ENCODE assay signal across 18 mouse cellular contexts in genomic region chr2:126783370-126783769, GRCm38 (mm10). TPM values are rescaled to one million over a fixed set of nuclear protein-coding genes. Genes with fewer than 3 reads are reported as not detected.
"Had no signal": no experiment of that assay in that cellular context is flagged by ENCODE, and none has a peak within 500 bp of the region (broad histone marks: within the 10 kb centered on the region; RNA-seq: fewer than 3 reads in every experiment).

Usp50 (minus strand) TSS chr2:126783470.

- DNase-seq: liver, postnatal 0 days; lung, adult 2 months; lung, postnatal 14 days; lung, postnatal 36 days; right cerebral cortex, postnatal 14 days; thymus, adult 2 months; thymus, postnatal 25 days; thymus, postnatal 4 days had no signal

- H3K4me3 ChIP-seq: lung, embryonic 15.5 days; megakaryocyte, embryonic 14.5 days; midbrain, embryonic 13.5 days; midbrain, embryonic 15.5 days; neural tube, embryonic 12.5 days; stomach, embryonic 15.5 days had no signal

- H3K9me3 ChIP-seq: lung, embryonic 15.5 days; midbrain, embryonic 13.5 days; midbrain, embryonic 15.5 days; neural tube, embryonic 12.5 days; stomach, embryonic 15.5 days had no signal

- H3K9ac ChIP-seq: liver, postnatal 0 days; lung, embryonic 15.5 days; midbrain, embryonic 13.5 days; midbrain, embryonic 15.5 days; neural tube, embryonic 12.5 days; stomach, embryonic 15.5 days had no signal

- H3K27me3 ChIP-seq: lung, embryonic 15.5 days; midbrain, embryonic 13.5 days; midbrain, embryonic 15.5 days; neural tube, embryonic 12.5 days; stomach, embryonic 15.5 days had no signal

- ATAC-seq: liver, postnatal 0 days; lung, postnatal 0 days; midbrain, embryonic 13.5 days; midbrain, embryonic 15.5 days had no signal

- H3K4me1 ChIP-seq: midbrain, embryonic 13.5 days; midbrain, embryonic 15.5 days; neural tube, embryonic 12.5 days; stomach, embryonic 15.5 days had no signal

- H3K36me3 ChIP-seq: lung, embryonic 15.5 days; midbrain, embryonic 13.5 days; midbrain, embryonic 15.5 days; neural tube, embryonic 12.5 days; stomach, embryonic 15.5 days had no signal

- H3K27ac ChIP-seq: lung, embryonic 15.5 days; macrophage; midbrain, embryonic 13.5 days; midbrain, embryonic 15.5 days; neural tube, embryonic 12.5 days; stomach, embryonic 15.5 days; stomach, postnatal 0 days had no signal

- H3K4me2 ChIP-seq: lung, embryonic 15.5 days; midbrain, embryonic 11.5 days; midbrain, embryonic 13.5 days; midbrain, embryonic 15.5 days; neural tube, embryonic 12.5 days; stomach, embryonic 15.5 days had no signal

RNA-seq across cellular contexts. Expression of gene Usp50, which starts in this region (rescaled TPM):
- polyA plus RNA-seq: macrophage had no signal
